Mouse (Mus musculus) cerebellum, adult 8-10 months (tissue): Measurements from ENCODE around the gene Pgm5.

Experiments
- DNase-seq: peaks from one replicate; pipeline ENCODE4 v3.0.0; 2022

Gene Pgm5

DNA sequence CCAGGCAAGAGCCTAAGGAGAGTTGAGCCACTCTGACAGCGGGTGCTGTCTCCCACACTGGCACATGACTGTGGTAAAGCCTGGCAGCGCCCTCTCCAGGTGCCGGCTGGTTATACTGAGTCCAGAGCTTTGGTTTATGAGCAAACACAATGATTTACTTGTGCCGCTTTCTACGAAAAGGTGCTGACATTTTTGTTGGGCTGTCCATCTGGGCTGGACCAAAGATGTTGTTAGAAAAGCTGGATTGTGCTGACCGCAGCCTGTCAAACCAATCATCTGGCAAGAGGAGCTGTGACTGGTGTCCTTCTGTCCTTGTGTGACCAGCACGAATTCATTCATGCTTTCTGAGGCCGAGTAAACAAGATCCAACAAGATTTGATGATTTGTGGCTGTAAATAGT lies 159.9 kb downstream of the Pgm5 start:
- no peak for DNase-seq

DNA sequence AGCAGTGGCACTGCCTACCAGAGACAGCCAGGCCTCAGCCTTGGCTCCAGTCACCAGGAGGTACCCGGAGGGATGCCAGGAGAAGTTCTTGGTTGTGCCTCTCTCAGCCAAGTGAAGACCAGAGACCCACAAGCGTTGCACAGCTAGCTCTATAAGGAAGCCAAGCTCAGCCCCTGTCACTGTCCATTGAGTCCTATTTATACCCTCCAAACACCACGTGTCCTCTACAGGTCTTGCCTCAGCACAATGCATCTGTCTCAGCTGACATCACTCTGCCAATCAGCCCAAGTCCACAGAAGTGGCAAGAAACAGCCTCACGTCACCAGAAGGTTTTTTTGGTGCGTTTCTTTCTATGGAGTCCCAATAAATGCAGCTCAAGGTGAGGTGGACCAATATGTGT lies 161.0 kb downstream of the Pgm5 start:
- DNase-seq, result no peak

- no peak for DNase-seq
Observed at GRCm38 (mm10) chr19:24699910-24700309, 161.7 kb downstream of the Pgm5 start.

- no peak for DNase-seq
Observed at GRCm38 (mm10) chr19:24699196-24699595, 162.5 kb downstream of the Pgm5 start.

DNA sequence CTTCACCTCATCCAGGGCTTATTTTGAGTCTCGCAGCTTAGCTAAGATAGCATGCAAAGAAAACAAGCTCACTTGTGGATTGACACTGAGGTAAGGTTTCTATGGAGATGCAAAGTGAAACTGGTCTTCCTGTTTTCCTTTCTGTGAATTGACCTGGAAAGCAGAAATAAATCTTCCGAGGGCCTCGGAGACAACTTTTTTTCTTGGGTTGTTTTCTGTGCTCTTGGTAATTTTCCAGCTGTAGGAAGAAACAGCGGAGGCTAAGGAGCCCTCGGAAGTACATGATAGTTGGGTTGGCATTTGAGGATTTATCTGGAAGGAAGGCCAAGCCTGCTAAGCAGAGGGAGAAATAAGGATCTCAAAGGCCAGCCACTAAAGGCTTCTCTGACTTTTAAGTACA lies 163.0 kb downstream of the Pgm5 start:
- DNase-seq, result no peak

- no peak for DNase-seq
Observed at GRCm38 (mm10) chr19:24697946-24698345, 163.7 kb downstream of the Pgm5 start.

DNA sequence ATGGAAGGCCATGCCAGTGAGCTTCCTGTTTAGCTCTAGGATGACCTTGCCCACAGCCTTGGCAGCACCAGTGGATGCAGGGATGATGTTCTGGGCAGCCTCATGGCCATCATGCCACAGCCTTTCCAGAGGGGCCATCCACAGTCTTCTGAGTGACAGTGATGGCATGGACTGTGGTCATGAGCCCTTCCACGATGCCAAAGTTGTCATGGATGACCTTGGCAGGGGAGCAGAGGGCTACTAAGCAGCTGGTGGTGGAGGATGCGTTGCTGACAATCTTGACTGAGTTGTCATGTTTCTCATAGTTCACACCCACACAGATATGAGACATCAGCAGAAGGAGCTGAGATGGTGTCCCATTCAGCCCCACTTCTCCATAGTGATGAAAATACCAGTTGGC lies 169.0 kb downstream of the Pgm5 start:
- no peak for DNase-seq

- no peak for DNase-seq
Observed at GRCm38 (mm10) chr19:24689531-24689930, 172.1 kb downstream of the Pgm5 start.

GRCm38 (mm10) chr19:24688327-24688726 lies 173.3 kb downstream of the Pgm5 start:
- DNase-seq, result no peak

GRCm38 (mm10) chr19:24686411-24686810 lies 175.2 kb downstream of the Pgm5 start:
- no peak for DNase-seq

DNA sequence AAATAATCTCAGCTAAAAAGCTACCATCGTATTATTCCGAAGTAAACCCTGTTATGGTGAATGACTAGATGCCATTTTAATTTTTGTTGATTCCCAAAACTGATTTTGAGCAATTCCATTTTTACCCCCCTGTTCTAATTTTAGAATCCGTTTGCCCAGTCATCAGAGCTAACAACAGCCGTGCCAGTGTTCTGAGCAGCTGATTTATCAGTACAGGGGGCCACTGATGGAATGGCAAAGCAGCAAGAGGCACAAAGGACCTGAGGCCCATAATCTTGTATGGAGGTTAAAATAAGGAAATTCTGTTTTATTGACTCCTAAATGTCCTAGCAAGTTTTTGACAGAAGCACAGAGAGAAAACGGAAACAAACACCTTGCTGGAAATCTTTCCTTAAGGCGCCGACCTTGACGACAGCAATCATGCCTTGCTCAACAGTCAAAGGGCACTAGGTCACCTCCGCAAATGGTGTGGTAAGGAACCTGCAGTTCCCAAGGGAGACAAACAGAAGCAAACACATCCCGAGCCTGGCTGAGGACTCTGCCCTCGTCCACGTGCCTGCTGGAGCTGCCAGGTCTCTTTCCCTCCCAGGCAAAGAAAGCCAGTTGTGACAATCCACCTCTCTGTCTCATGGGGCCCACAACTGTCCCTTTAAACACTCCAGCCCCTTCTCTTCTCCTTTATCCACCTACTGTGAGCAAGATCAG lies 178.5 kb downstream of the Pgm5 start:
- DNase-seq, result no peak

GRCm38 (mm10) chr19:24677242-24677984 lies 184.2 kb downstream of the Pgm5 start:
- DNase-seq, result no peak

GRCm38 (mm10) chr19:24676429-24676828 lies 185.2 kb downstream of the Pgm5 start:
- DNase-seq, result no peak

GRCm38 (mm10) chr19:24673762-24674161 lies 187.9 kb downstream of the Pgm5 start, which contains the start of gene Tmem252:
Tmem252 (plus strand) TSS chr19:24674008.
- DNase-seq, result no peak

DNA sequence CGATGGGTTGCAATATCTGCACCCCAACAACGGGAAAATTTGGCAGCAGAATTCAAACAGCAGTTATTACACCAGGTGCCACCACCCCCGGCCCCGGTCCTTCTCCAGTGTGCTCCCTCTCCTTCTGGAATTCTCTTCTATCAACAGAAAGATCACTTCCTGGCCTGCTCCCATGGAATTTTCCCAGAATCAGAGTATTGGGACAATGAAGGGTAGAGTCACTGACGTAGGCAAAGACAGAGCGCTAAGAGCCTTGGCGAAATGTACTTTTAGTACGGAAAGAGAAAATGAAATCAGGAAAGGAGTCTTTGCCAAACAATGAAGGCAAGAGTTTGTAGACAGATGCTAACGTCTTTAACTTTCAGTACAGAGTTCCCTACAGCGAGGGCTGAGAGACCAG lies 188.3 kb downstream of the Pgm5 start:
- DNase-seq, result no peak

DNA sequence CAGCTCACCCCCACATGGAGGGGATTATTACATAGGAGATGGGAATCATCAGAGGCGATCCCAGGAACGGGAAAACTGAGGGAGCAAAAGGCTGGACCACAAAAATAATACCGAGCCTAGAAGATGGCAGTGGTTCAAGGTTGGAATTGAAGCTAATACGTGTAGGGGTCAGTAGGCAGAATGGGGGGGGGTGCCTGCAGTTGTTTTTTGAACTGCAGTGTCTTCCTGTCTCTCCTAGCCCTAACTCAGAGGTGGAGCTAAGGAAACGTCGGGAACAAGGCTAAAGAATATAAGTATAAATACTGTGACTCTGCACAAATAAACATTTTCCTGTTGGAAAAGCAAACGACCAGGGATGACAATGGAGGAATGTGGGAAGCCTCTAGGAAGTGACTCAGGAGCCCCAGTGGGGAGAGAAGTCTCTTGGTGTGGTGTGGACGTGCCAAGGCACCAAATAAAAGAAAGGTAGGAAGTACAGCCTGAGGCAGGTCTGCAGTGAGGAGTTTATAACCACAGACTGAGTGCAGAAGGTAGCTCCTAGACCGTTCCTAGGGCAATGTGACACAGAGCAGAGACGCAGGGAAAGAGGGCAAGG lies 189.2 kb downstream of the Pgm5 start:
- DNase-seq, result no peak

DNA sequence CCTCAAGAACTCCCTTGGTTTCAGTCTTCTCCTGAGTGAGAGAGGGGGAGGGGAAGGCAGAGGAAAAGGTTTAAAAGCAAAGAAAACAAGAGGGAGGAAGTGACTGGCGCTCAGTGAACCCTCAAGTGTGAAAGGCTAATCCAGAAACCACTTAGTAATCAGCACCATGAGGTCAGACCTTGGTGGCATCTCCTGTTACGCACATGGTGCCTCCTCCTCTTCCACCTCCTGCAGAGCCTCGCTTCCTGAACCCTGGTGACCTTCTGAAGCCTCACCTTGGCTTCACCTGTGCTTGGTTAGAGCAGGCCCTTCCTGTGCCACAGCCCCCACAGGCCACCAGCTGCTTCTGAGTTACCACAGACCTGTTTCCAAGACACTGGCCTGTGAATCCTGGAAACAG lies 190.1 kb downstream of the Pgm5 start:
- no peak for DNase-seq

- no peak for DNase-seq
Observed at GRCm38 (mm10) chr19:24667527-24667926, 194.1 kb downstream of the Pgm5 start.

DNA sequence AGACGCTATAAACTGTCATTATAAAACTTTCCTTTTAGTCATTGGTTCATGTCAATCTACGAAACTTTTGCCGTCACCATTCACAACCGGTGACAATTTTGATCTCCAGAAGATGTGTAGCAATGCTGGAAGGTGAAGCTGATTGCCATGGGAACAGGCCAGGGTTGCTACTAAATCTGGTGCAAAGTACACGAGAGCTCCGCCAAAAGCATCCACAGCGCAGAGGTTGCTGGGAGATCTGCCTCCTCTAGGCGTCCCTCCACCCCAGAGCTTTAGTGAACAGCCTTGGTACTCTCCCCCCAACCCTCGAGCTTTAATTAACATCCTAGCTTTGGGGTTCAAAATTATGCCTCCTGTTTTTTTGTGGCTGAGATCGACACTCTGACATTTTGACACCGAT lies 195.9 kb downstream of the Pgm5 start:
- no peak for DNase-seq

DNA sequence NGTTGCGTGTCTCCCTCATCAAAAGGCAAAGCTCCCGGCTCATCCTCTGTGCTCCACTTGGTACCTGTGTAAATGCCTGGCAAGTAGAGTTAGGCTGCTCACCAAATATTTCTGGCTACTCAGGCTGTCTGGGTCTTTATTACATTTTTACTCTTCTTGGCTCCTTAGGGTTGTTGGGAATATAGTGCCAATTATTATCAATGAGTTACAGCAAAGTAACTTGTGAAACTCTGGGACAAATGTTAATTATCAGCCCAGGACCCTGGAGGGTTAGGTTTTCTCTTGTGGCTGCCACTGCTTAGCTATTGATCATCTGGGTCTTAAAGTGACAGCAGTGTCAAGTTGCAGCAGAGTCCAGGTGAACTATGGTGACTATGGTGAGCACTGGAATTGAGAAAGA lies 199.3 kb downstream of the Pgm5 start:
- DNase-seq, result no peak

- no peak for DNase-seq
Observed at GRCm38 (mm10) chr19:24656981-24657380, 204.7 kb downstream of the Pgm5 start.

GRCm38 (mm10) chr19:24653230-24653799 lies 208.3 kb downstream of the Pgm5 start:
- DNase-seq, result no peak

- DNase-seq, result no peak
Observed at GRCm38 (mm10) chr19:24652342-24653019, 209.2 kb downstream of the Pgm5 start.
